Mouse (Mus musculus): ENCODE results near the gene Map7. TPM values are rescaled to one million over a fixed set of nuclear protein-coding genes. Genes with fewer than 3 reads are reported as not detected.

Gene Map7
- total RNA-seq, 2 experiments from 2014 or later: 2.2 to 2.5 TPM

Small RNAs within 50 kb of the gene (microRNA-seq; reads per million reads assigned to microRNA genes)
- not detected for gene Mir6413

Other genes starting within 250 kb of the Map7 start
- gene Pex7, start 240.8 kb upstream of the Map7 start, total RNA-seq (2021): 10 to 100 TPM; 11.5 to 12.1 TPM
- 1 to 10 TPM; 4.9 to 9.5 TPM for gene Map3k5, start 214.0 kb upstream of the Map7 start, total RNA-seq (2021)
- gene Bclaf1, start 164.0 kb downstream of the Map7 start, total RNA-seq (2021): 100 to 1,000 TPM in 1 of 2 experiments, 10 to 100 TPM in 1; 85.0 to 101 TPM
- 1 to 10 TPM; 1.8 to 2.4 TPM for gene Mtfr2, start 199.3 kb downstream of the Map7 start, total RNA-seq (2021)

All from gastrocnemius, postnatal 4 days (tissue).